Mouse (Mus musculus) heart, embryonic 13.5 days (tissue): ENCODE measurements around the gene Dhx40. TPM values are rescaled to one million over a fixed set of nuclear protein-coding genes. Genes with fewer than 3 reads are reported as not detected.
A peak's percentile ranks its signal among the peaks of the same experiment; 100 is the strongest.

Experiments used
- ATAC-seq: fragments of 200-750 bp; cut with Nextera tagmentation; 2 replicates; pipeline ENCODE4 v1.8.0; 2017; ENCODE audit warnings: moderate TSS enrichment; ENCODE audit not compliant: insufficient number of reproducible peaks, low FRiP score, low TSS enrichment; ENCODE audit errors: extremely low read depth
- H3K27ac ChIP-seq: fragments of 300-500 bp; sonication (generic); replicated peaks from 2 replicates; pipeline ENCODE4 v1.5.1; 2015; ENCODE audit warnings: moderate library complexity, mild to moderate bottlenecking, inconsistent platforms
- H3K27me3 ChIP-seq: fragments of 300-500 bp; sonication (generic); replicated peaks from 2 replicates; pipeline ENCODE4 v1.6.1; 2015; ENCODE audit warnings: mild to moderate bottlenecking, inconsistent platforms
- H3K36me3 ChIP-seq: fragments of 300-500 bp; sonication (generic); 2 replicates; pipeline ENCODE4 v1.6.1; 2015; ENCODE audit warnings: mild to moderate bottlenecking, inconsistent platforms
- H3K4me1 ChIP-seq: fragments of 300-500 bp; sonication (generic); 2 replicates; pipeline ENCODE4 v1.6.1; 2015; ENCODE audit warnings: inconsistent platforms
- H3K4me2 ChIP-seq: fragments of 300-500 bp; sonication (generic); 2 replicates; pipeline ENCODE4 v1.6.1; 2015; ENCODE audit warnings: inconsistent platforms, mild to moderate bottlenecking, moderate library complexity
- H3K4me3 ChIP-seq: fragments of 300-500 bp; sonication (generic); 2 replicates; pipeline ENCODE4 v1.5.1; 2015; ENCODE audit warnings: moderate library complexity, mild to moderate bottlenecking, inconsistent platforms
- H3K9ac ChIP-seq: fragments of 300-500 bp; sonication (generic); 2 replicates; pipeline ENCODE4 v1.6.1; 2015; ENCODE audit warnings: inconsistent platforms, mild to moderate bottlenecking, moderate library complexity
- H3K9me3 ChIP-seq: fragments of 300-500 bp; sonication (generic); 2 replicates; pipeline ENCODE4 v1.6.1; 2016; ENCODE audit warnings: inconsistent platforms
- WGBS: fragments of 180-500 bp; shearing (Covaris S2); methylation state at CpG from one replicate; pipeline ENCODE4 v1.1.7; 2015; ENCODE audit warnings: mixed read lengths; 5-methylcytosine and 5-hydroxymethylcytosine counted together
- polyA plus RNA-seq: library from polyadenylated mRNA; unstranded; fragments of >200 nt; fragmentation: Nextera tagmentation; extraction: Ambion mirVana; gene quantifications from 2 replicates; pipeline ENCODE4 v1.2.1, GENCODE M21; 2015

The Dhx40 gene
- 13.5 and 14.0 TPM in 2 replicates for polyA plus RNA-seq

DNA sequence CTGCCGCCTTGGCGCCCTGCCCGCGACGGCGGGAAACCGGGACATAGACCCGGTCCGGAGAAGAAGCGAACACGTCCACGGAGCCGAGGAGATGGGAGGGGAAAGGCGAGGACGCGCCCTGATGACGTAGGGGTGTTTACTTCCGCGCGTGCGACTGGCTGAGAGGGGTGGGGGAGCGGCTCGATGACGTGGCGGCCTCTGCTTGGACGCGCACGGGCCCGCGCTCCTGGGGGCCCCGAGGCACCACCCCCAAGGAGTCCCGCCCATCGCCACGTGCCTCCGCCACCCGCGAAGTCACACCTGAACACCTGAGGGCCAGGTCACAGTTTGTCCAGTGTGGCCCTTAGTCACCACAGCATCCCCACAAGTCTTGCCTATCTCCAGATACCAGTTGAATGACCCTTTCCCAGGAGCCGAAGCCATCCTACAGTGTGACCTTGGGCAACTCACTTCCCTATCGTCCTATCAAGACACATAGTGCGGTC lies at the start of gene Dhx40:
Gene Dhx40 (minus strand): TSS at position 242 of the 485 bp plus-strand sequence.
- ATAC-seq = peak; percentile 95
- no peaks in the 10 kb centered on the region for H3K27me3 ChIP-seq
- H3K27ac ChIP-seq = peak within 1 kb of the TSS; percentile 59
- H3K4me3 ChIP-seq = peak within 1 kb of the TSS; percentile 88
- H3K9ac ChIP-seq = peak within 1 kb of the TSS; percentile 83
- 4% methylated on average over 40 of the region's 40 CpGs for WGBS
- H3K36me3 ChIP-seq = peaks cover 34% of the 10 kb centered on the region
- no peaks in the 10 kb centered on the region for H3K9me3 ChIP-seq
- peak within 1 kb of the TSS; percentile 91 for H3K4me2 ChIP-seq
- peaks cover 7% of the 10 kb centered on the region for H3K4me1 ChIP-seq

DNA sequence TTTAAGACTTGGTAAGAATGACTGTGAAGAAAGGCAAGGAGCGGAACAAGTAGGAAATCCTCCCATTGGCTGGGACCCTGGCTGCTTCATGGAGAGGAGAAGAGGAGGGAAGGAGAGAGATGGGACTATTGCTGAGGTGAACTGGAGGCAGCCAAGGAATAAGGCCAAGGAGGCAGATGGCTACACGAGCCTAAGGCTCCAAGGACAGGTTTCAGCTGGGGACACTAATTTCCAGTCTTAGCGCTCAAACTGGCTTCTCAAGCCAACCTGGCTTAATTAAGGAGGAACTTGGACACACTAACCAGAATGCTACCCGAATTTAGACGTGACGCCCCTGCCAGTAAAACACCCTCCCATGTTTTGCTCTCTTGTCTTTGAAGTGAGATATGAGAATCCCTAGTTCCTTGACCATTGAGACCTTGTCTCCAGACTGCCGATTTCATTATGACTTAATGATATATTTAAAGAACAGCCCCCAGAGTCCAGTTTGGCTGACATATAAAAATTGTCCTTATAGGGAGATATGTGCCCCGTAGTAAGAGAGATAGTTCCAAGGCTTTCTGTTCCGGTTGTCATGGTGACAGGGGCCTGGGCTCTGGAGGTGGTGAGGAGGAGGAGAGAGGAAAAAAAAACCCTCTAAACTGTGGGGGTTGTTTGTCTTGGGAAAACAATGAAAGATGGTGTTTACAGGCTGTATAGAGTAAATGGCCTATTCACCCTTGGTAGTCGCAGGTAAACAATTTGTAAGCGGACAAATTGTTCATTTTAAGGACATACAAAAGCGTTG lies 48.3 kb upstream of the Dhx40 start:
- H3K9me3 ChIP-seq = no peaks in the 10 kb centered on the region
- no peaks in the 10 kb centered on the region for H3K27me3 ChIP-seq
- no peak overlapping the region for H3K27ac ChIP-seq
- H3K4me3 ChIP-seq = no peak overlapping the region
- WGBS = 65% methylated on average over 12 of the region's 12 CpGs
- ATAC-seq = no peak
- no peaks in the 10 kb centered on the region for H3K36me3 ChIP-seq
- H3K4me2 ChIP-seq = no peak overlapping the region
- no peak overlapping the region for H3K9ac ChIP-seq
- H3K4me1 ChIP-seq = peaks cover 18% of the 10 kb centered on the region

DNA sequence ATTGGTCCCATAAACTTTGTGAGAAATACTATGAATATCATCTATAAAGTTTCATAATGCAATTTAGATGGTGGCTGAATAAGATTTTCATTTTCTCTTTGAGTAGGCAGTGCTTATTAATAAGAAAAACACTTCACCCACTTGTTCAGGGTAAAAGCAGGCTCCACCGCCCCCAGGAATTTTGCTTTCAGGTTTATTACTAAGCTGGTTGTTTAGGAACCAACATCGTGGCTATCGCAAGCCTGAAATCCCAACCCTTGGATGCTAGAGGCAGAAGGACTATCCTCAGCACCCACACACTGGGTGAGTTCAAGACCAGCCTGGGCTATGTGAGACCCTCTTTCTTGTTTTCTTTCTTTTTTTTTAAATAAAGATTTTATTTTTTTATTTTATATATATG lies 45.5 kb upstream of the Dhx40 start:
- ATAC-seq = no peak
- 75% methylated on average over 3 of the region's 3 CpGs for WGBS
- H3K27ac ChIP-seq = no peak overlapping the region

GRCm38 (mm10) chr11:86852534-86853054 lies 45.0 kb upstream of the Dhx40 start:
- no peaks in the 10 kb centered on the region for H3K27me3 ChIP-seq
- H3K4me1 ChIP-seq = peaks cover 15% of the 10 kb centered on the region
- H3K9me3 ChIP-seq = no peaks in the 10 kb centered on the region
- WGBS = 60% methylated on average over 13 of the region's 13 CpGs
- no peak overlapping the region for H3K9ac ChIP-seq
- no peaks in the 10 kb centered on the region for H3K36me3 ChIP-seq
- no peak overlapping the region for H3K4me3 ChIP-seq
- H3K4me2 ChIP-seq = peak overlapping the region; percentile 9; the same call in 1 of the 2 replicates
- H3K27ac ChIP-seq = no peak overlapping the region
- ATAC-seq = no peak

More for the DNA sequence above, 45.5 kb upstream of the Dhx40 start:
- Histone ChIP-seq H3K4me3 (no peak overlapping the region), H3K9me3 (no peaks in the 10 kb centered on the region), H3K4me1 (peaks cover 15% of the 10 kb centered on the region), H3K4me2 (no peak overlapping the region), H3K9ac (no peak overlapping the region), H3K36me3 (no peaks in the 10 kb centered on the region), H3K27me3 (no peaks in the 10 kb centered on the region)

- WGBS = 35% methylated on average over 7 of the region's 7 CpGs
- Histone ChIP-seq H3K36me3 (no peaks in the 10 kb centered on the region), H3K27me3 (no peaks in the 10 kb centered on the region), H3K4me2 (peak overlapping the region; percentile 9; the same call in 1 of the 2 replicates), H3K9ac (no peak overlapping the region), H3K4me3 (no peak overlapping the region), H3K4me1 (peaks cover 15% of the 10 kb centered on the region), H3K9me3 (no peaks in the 10 kb centered on the region), H3K27ac (no peak overlapping the region)
- no peak for ATAC-seq
Observed at GRCm38 (mm10) chr11:86851714-86852533, 44.4 kb upstream of the Dhx40 start.

DNA sequence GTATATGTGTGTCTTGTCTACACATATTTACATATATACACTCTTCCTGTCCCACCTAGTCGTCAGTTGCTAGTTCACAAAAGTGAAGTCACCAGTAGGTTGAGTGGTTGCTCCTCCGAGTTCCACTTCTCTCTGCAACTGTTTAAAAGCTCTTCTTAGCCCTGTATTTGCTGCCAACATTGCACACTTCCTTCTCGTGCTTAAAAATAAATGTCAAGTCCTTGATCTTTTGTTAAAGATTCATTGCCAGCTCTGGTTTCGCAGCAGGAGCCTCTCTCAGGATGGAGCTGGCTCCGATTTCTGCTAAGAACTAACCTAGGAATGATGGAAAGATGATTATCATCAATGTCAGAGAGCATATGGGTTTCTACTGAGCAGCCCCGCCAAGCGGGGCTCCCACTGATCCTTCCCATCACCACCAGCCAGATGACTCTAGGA lies 43.7 kb upstream of the Dhx40 start:
- H3K36me3 ChIP-seq = no peaks in the 10 kb centered on the region
- WGBS = 69% methylated on average over 7 of the region's 7 CpGs

GRCm38 (mm10) chr11:86843831-86844230 lies 36.3 kb upstream of the Dhx40 start:
- ATAC-seq = no peak
- no peak overlapping the region for H3K27ac ChIP-seq
- H3K9me3 ChIP-seq = no peaks in the 10 kb centered on the region
- H3K4me3 ChIP-seq = no peak overlapping the region
- no peaks in the 10 kb centered on the region for H3K36me3 ChIP-seq
- no peak overlapping the region for H3K9ac ChIP-seq
- H3K27me3 ChIP-seq = no peaks in the 10 kb centered on the region
- peaks cover 31% of the 10 kb centered on the region for H3K4me1 ChIP-seq
- WGBS = 75% methylated on average over 5 of the region's 5 CpGs
- no peak overlapping the region for H3K4me2 ChIP-seq

More for the DNA sequence above, 43.7 kb upstream of the Dhx40 start:
- peaks cover 15% of the 10 kb centered on the region for H3K4me1 ChIP-seq
- ATAC-seq = no peak
- H3K27me3 ChIP-seq = no peaks in the 10 kb centered on the region
- no peaks in the 10 kb centered on the region for H3K9me3 ChIP-seq
- H3K27ac ChIP-seq = no peak overlapping the region
- no peak overlapping the region for H3K4me2 ChIP-seq
- no peak overlapping the region for H3K9ac ChIP-seq
- no peak overlapping the region for H3K4me3 ChIP-seq

DNA sequence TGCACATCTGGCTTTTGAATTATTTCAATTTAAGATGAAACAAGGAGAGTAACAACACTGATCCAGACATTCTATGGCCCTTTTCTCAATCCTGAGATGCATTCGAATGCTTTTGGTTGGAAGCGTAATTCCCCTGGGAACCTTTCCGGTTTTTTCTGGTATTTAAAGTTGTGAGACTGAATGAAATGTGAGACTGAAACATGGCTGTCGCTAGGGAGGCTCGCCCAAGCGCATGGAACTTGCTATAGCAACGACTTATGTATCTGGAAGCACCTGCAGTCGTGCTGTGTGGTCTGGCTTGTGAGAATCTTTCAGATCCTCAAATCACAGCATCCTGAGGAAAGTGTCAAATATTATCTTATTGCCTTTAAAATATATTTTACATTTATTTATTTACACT lies 33.7 kb upstream of the Dhx40 start:
- H3K36me3 ChIP-seq = no peaks in the 10 kb centered on the region
- H3K4me2 ChIP-seq = no peak overlapping the region
- 81% methylated on average over 8 of the region's 8 CpGs for WGBS
- H3K27ac ChIP-seq = peak overlapping the region; percentile 84
- no peak overlapping the region for H3K9ac ChIP-seq
- no peaks in the 10 kb centered on the region for H3K9me3 ChIP-seq
- no peak overlapping the region for H3K4me3 ChIP-seq
- no peak for ATAC-seq
- H3K4me1 ChIP-seq = peaks cover 32% of the 10 kb centered on the region
- no peaks in the 10 kb centered on the region for H3K27me3 ChIP-seq

GRCm38 (mm10) chr11:86840511-86841154 lies 33.1 kb upstream of the Dhx40 start:
- H3K4me3 ChIP-seq = no peak overlapping the region
- H3K4me2 ChIP-seq = no peak overlapping the region
- WGBS = 3% methylated on average over 3 of the region's 3 CpGs
- no peaks in the 10 kb centered on the region for H3K9me3 ChIP-seq
- H3K27ac ChIP-seq = peak overlapping the region; percentile 84
- no peak overlapping the region; the same call in 1 of the 2 replicates for H3K9ac ChIP-seq
- H3K27me3 ChIP-seq = no peaks in the 10 kb centered on the region
- H3K4me1 ChIP-seq = peaks cover 32% of the 10 kb centered on the region
- ATAC-seq = no peak; the same call in 1 of the 2 replicates
- no peaks in the 10 kb centered on the region for H3K36me3 ChIP-seq

- Histone ChIP-seq H3K27ac (peak overlapping the region; percentile 84), H3K4me2 (no peak overlapping the region), H3K36me3 (no peaks in the 10 kb centered on the region), H3K27me3 (no peaks in the 10 kb centered on the region), H3K9me3 (no peaks in the 10 kb centered on the region), H3K4me1 (peaks cover 32% of the 10 kb centered on the region), H3K4me3 (no peak overlapping the region), H3K9ac (peak overlapping the region; percentile 33; the same call in 1 of the 2 replicates)
- WGBS = 45% methylated on average over 7 of the region's 7 CpGs
- no peak for ATAC-seq
Observed at GRCm38 (mm10) chr11:86839716-86840447, 32.3 kb upstream of the Dhx40 start.
